Mouse (Mus musculus): ENCODE measurements around the gene AL731706.1.

DNA sequence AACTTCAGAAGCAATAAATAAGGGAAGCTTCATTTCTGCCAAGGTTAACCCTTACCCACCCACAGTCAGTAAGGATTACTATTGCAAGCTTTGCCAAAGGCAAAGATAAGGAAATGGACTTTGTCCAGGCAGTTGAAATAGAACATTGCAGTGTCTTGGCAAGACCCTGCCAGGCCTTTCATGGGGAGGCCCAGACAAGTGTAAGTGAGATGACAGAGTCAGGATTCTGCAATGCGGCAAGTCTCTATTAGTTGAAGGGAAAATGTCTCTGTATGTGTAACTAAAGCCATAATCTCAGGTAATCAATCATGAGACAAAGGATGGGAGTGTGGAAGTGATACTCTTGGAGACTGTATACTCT, 56.5 kb downstream of the AL731706.1 start:
- TF ChIP-seq CTCF (IDR thresholded peaks at IDR 0.05; ENCODE audit: low read depth, low read length) (no peak), POLR2A (IDR thresholded peaks at IDR 0.05; ENCODE audit: borderline replicate concordance, low read depth, low read length) (no peak)
